23 mouse cellular contexts compared by ENCODE assay signal in the genomic region with DNA sequence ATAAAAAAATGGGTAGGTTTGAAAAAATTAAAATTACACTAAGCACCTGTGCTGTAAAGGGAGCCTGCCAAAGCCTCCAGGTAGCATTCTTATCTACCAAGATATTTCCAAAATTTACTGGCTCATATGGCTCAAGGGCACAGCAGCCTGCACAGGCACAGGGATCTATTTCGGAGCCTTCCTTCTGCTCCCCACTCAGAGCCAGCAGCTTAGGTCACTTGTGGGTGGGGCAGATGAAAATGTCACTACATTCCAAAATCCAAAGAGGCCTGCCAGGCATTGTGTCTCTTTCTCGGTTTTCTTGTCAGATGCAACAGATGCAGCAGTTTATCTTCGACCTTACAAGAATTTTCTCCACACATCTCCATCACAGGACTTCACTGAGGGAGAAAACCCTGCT. TPM values are rescaled to one million over a fixed set of nuclear protein-coding genes. Genes with fewer than 3 reads are reported as not detected.
A peak's percentile ranks its signal among the peaks of the same experiment; 100 is the strongest.
DNase-seq lines count a peak whose midpoint lies in the region; TF ChIP-seq lines count a peak whose summit lies in the region.
"Had no signal": no experiment of that assay in that cellular context is flagged by ENCODE, and none has a peak within 500 bp of the region (broad histone marks: within the 10 kb centered on the region; RNA-seq: fewer than 3 reads in every experiment).

No protein-coding gene starts in this region.

- peak; percentile 51 for DNase-seq in cerebellum, adult 11-12 months
- no peak for DNase-seq in cerebellum, adult 8-10 months
- peak; percentile 49 for DNase-seq in cerebellum, adult 9-10 months
- no peak for DNase-seq in cerebellum, postnatal 10 days
- peak; percentile 75 for DNase-seq in heart, adult 11 months
- DNase-seq in heart, adult 18-20 months = no peak
- peak; percentile 50 to 52 for DNase-seq in cerebellum, postnatal 36 days
- DNase-seq in layer of hippocampus, adult 2 months (ENCODE audit: low spot score in 2 of 2) = no peak
- DNase-seq: adrenal gland, adult 8-10 months; adrenal gland, postnatal 25 days; forebrain, postnatal 0 days; gastrocnemius, postnatal 36 days; heart, postnatal 10 days; heart, postnatal 36 days; kidney, adult 2 months had no signal

- no peak overlapping the region for H3K4me3 ChIP-seq in layer of hippocampus, adult 2 months
- H3K4me3 ChIP-seq: forebrain, embryonic 10.5 days; forebrain, embryonic 13.5 days; heart, embryonic 12.5 days; heart, embryonic 15.5 days; hindbrain, embryonic 10.5 days; hindbrain, embryonic 13.5 days had no signal

- no peak overlapping the region for H3K27ac ChIP-seq in layer of hippocampus, adult 2 months
- H3K27ac ChIP-seq: forebrain, embryonic 10.5 days; forebrain, embryonic 13.5 days; heart, embryonic 15.5 days; hindbrain, embryonic 10.5 days; hindbrain, embryonic 13.5 days had no signal

- no peak for TF ChIP-seq CTCF in layer of hippocampus, adult 2 months (conservative IDR thresholded peaks at IDR 0.05)

RNA-seq across cellular contexts. Expression of a gene that starts 15.7 kb away (rescaled TPM):
- not detected for total RNA-seq in heart, adult 18-20 months (2021)
- total RNA-seq in layer of hippocampus, adult 2 months (2021) = not detected
- total RNA-seq: adrenal gland, adult 8-10 months; adrenal gland, postnatal 25 days; forebrain, postnatal 0 days; gastrocnemius, adult 8-10 months; gastrocnemius, postnatal 36 days; granulocyte monocyte progenitor cell, adult 5-6 weeks; heart, postnatal 10 days; heart, postnatal 36 days had no signal

Comparison
In these comparisons a context has a peak if more than half of its experiments do, and no peak if none do; other contexts are left out.
1. DNase-seq: peak in cerebellum, adult 11-12 months (single experiment), cerebellum, adult 9-10 months (single experiment), heart, adult 11 months (single experiment) and cerebellum, postnatal 36 days (2 of 2); none in cerebellum, adult 8-10 months (single experiment), cerebellum, postnatal 10 days (0 of 2), heart, adult 18-20 months (0 of 2) and layer of hippocampus, adult 2 months (0 of 2).